Comparison of ENCODE assay signal across 8 mouse cellular contexts in the genomic region with DNA sequence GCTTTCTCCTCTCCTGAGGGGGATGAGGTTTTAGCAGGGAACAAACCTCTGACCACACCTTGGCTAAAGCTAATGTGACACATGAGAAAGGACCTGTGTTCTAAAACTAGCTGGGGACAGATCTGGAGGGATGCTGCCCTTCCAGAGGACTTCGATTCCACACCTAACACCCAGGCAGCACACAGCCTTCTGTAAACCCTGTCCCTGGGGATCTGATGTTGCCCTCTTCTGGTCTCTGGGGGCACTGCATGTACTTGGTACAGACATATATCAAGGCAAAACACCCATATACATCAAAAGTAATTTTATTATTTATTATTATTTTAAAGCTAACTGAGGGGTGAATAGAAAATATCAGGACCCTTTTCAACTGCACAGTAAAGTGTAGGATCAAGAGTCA.
DNase-seq lines count a peak whose midpoint lies in the region; ATAC-seq and TF ChIP-seq lines count a peak whose summit lies in the region.
"Had no signal": no experiment of that assay in that cellular context is flagged by ENCODE, and none has a peak within 500 bp of the region (broad histone marks: within the 10 kb centered on the region; RNA-seq: fewer than 3 reads in every experiment).

No protein-coding gene starts in this region.

- no peak for TF ChIP-seq EP300 in ES-Bruce4 (IDR thresholded peaks at IDR 0.05; ENCODE audit: insufficient read depth, low read depth, low read length)

- H3K9ac ChIP-seq in ES-Bruce4 (ENCODE audit: low read depth, poor library complexity, severe bottlenecking): no peak overlapping the region
- H3K9ac ChIP-seq in forebrain, postnatal 0 days: no peak overlapping the region
- H3K9ac ChIP-seq in lung, embryonic 14.5 days: no peak overlapping the region
- H3K9ac ChIP-seq: liver, embryonic 13.5 days had no signal

- H3K4me2 ChIP-seq in forebrain, postnatal 0 days (ENCODE audit: low read depth): no peak overlapping the region
- no peak overlapping the region for H3K4me2 ChIP-seq in lung, embryonic 14.5 days
- H3K4me2 ChIP-seq: liver, embryonic 13.5 days had no signal

- 0 out of 2 replicates have a peak, but pooled peaks have one; percentile 40 for ATAC-seq in forebrain, postnatal 0 days
- no peak for ATAC-seq in lung, embryonic 14.5 days (ENCODE audit: insufficient read depth)

- no peak overlapping the region for H3K27ac ChIP-seq in ES-Bruce4 (ENCODE audit: insufficient read depth, low read length)
- H3K27ac ChIP-seq in forebrain, postnatal 0 days (ENCODE audit: low read depth, low read length): no peak overlapping the region
- H3K27ac ChIP-seq in lung, embryonic 14.5 days (ENCODE audit: low read depth): no peak overlapping the region
- H3K27ac ChIP-seq: liver, embryonic 13.5 days had no signal

- no peaks in the 10 kb centered on the region for H3K4me1 ChIP-seq in ES-Bruce4 (ENCODE audit: control insufficient read depth, insufficient read depth, low read length)
- H3K4me1 ChIP-seq in forebrain, postnatal 0 days (ENCODE audit: insufficient read depth): no peaks in the 10 kb centered on the region
- no peaks in the 10 kb centered on the region for H3K4me1 ChIP-seq in lung, embryonic 14.5 days (ENCODE audit: insufficient read depth)
- H3K4me1 ChIP-seq: liver, embryonic 13.5 days had no signal

- no peaks in the 10 kb centered on the region for H3K9me3 ChIP-seq in ES-Bruce4 (replicated peaks; ENCODE audit: control insufficient read depth, insufficient read depth, low read length, poor library complexity, severe bottlenecking)
- H3K9me3 ChIP-seq in forebrain, postnatal 0 days (ENCODE audit: low read length): no peaks in the 10 kb centered on the region
- H3K9me3 ChIP-seq in lung, embryonic 14.5 days (ENCODE audit: low read depth, low read length): no peaks in the 10 kb centered on the region
- H3K9me3 ChIP-seq: liver, embryonic 13.5 days had no signal

- 44% methylated on average over 1 of the region's 1 CpGs for WGBS in forebrain, postnatal 0 days
- 47% methylated on average over 1 of the region's 1 CpGs for WGBS in lung, embryonic 14.5 days

- no peak for TF ChIP-seq POLR2A in ES-Bruce4 (IDR thresholded peaks at IDR 0.05; ENCODE audit: insufficient read depth, low read length)

- DNase-seq in layer of hippocampus, adult 11-12 months (ENCODE audit: low spot score): peak; percentile 55
- no peak for DNase-seq in layer of hippocampus, adult 9-11 months
- DNase-seq in adrenal gland, adult 2 months: peak; percentile 68
- DNase-seq in forebrain, postnatal 0 days: peak; percentile 16
- DNase-seq in lung, embryonic 14.5 days: peak; percentile 72
- no peak for DNase-seq in MN1 (ENCODE audit: low spot score)
- DNase-seq: liver, embryonic 13.5 days had no signal

- H3K27me3 ChIP-seq in ES-Bruce4 (ENCODE audit: control insufficient read depth, insufficient read depth, low read length, poor library complexity, severe bottlenecking): no peaks in the 10 kb centered on the region
- H3K27me3 ChIP-seq in forebrain, postnatal 0 days (ENCODE audit: insufficient read depth, low read length): no peaks in the 10 kb centered on the region
- no peaks in the 10 kb centered on the region for H3K27me3 ChIP-seq in lung, embryonic 14.5 days (ENCODE audit: insufficient read depth, low read length)
- H3K27me3 ChIP-seq: liver, embryonic 13.5 days had no signal

- peak; percentile 70 for TF ChIP-seq CTCF in ES-Bruce4 (IDR thresholded peaks at IDR 0.05; ENCODE audit: low read depth, low read length)
- peak; percentile 66 for TF ChIP-seq CTCF in forebrain, postnatal 0 days (IDR thresholded peaks at IDR 0.05; ENCODE audit: low read depth)
- peak; percentile 72 for TF ChIP-seq CTCF in lung, embryonic 14.5 days (IDR thresholded peaks at IDR 0.05; ENCODE audit: low read depth)

- no peaks in the 10 kb centered on the region for H3K36me3 ChIP-seq in ES-Bruce4 (ENCODE audit: control insufficient read depth, insufficient read depth, low read length, poor library complexity, severe bottlenecking)
- no peaks in the 10 kb centered on the region for H3K36me3 ChIP-seq in forebrain, postnatal 0 days (ENCODE audit: insufficient read depth)
- H3K36me3 ChIP-seq in lung, embryonic 14.5 days (ENCODE audit: insufficient read depth): no peaks in the 10 kb centered on the region
- H3K36me3 ChIP-seq: liver, embryonic 13.5 days had no signal

- H3K4me3 ChIP-seq in ES-Bruce4 (ENCODE audit: low read depth, low read length): no peak overlapping the region
- no peak overlapping the region for H3K4me3 ChIP-seq in forebrain, postnatal 0 days (ENCODE audit: low read depth, low read length)
- H3K4me3 ChIP-seq in lung, embryonic 14.5 days (ENCODE audit: low read depth, low read length): no peak overlapping the region
- H3K4me3 ChIP-seq: liver, embryonic 13.5 days had no signal

Comparison
In these comparisons a context has a peak if more than half of its experiments do, and no peak if none do; other contexts are left out.
1. DNase-seq: peak in layer of hippocampus, adult 11-12 months (single experiment), adrenal gland, adult 2 months (single experiment), forebrain, postnatal 0 days (single experiment) and lung, embryonic 14.5 days (single experiment); none in layer of hippocampus, adult 9-11 months (single experiment) and MN1 (single experiment).
2. Peak in every context shown above with its lines, with median percentiles within 50 percentile points of each other: CTCF ChIP-seq.